Mouse (Mus musculus): ENCODE measurements around the gene Tpp1. TPM values are rescaled to one million over a fixed set of nuclear protein-coding genes. Genes with fewer than 3 reads are reported as not detected.
"Not testable (repeated sequence)": the region's sequence is repeated elsewhere in the genome, so short reads cannot be mapped to it uniquely, and the experiment has no call there.

Tpp1 gene
- total and polyA plus RNA-seq, 3 experiments, result 42.1 to 66.1 (median 50.3) TPM

DNA sequence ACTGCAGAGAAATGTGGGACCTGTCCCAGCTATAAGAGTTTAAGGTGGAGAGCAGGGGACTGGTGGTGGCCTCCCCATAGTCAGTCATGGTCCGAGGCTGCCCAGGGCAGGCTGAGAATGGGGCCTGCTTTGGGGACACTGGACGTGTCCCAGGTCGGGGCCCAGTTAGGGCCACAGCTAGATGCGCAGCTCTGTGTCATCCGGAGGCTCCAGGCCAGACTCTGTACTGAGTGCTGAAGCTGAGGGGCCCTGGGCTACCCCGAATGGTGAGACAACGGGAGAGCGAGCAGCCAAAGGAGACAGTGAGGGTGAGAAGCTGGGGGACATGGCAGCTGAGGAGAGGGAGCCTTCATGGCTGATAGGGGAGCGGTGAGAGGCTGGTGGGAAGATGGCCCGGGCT lies 1.2 kb upstream of the Tpp1 start:
- TF ChIP-seq CTCF (IDR thresholded peaks at IDR 0.05) (no peak), EP300 (IDR thresholded peaks at IDR 0.05; ENCODE audit: insufficient read depth, low read depth, low read length) (no peak), POLR2A (IDR thresholded peaks at IDR 0.05; ENCODE audit: insufficient read depth, low read depth, low read length) (no peak)
- H3K27ac ChIP-seq, result no peak overlapping the region
- peaks cover 3% of the 10 kb centered on the region for H3K4me1 ChIP-seq (ENCODE audit: control insufficient read depth, insufficient read depth, low read length)
- 91% methylated on average over 10 of the region's 10 CpGs for WGBS
- H3K4me3 ChIP-seq, result no peak overlapping the region
- no peaks in the 10 kb centered on the region for H3K36me3 ChIP-seq (ENCODE audit: control insufficient read depth, insufficient read depth, low read length)
- H3K9ac ChIP-seq (ENCODE audit: low read depth, low read length), result no peak overlapping the region
- no peaks in the 10 kb centered on the region for H3K79me2 ChIP-seq (replicated peaks; ENCODE audit: control insufficient read depth, insufficient read depth, low read length)
- no peaks in the 10 kb centered on the region for H3K27me3 ChIP-seq (ENCODE audit: control insufficient read depth, insufficient read depth, low read length)
- intact Hi-C loops (cut with DNase I), result no loop called here
- DNase-seq, result no peak

DNA sequence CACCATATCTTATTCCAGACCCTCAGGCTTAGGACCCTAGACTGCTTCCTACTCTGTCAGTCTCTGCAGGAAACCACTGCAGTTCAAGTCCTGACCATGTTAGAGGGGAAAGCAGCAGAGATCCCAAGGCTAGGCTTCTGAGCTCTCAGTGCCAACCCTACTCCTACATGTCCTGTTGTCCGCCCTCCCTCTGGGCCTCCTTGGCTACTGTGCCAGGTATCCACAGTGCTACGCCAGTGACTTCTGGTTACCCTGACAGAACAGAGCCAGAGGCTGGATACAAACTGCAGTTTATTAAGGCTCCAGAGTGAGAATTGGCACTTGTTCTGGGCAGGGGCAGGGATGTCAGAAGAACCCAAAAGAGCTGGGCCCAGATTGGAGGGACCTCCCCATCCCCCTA lies 681 bp upstream of the Tpp1 start:
- H3K27me3 ChIP-seq (ENCODE audit: control insufficient read depth, insufficient read depth, low read length), result no peaks in the 10 kb centered on the region
- H3K4me3 ChIP-seq, result no peak overlapping the region
- intact Hi-C loops (cut with DNase I), result no loop called here
- TF ChIP-seq POLR2A (IDR thresholded peaks at IDR 0.05; ENCODE audit: insufficient read depth, low read depth, low read length) (no peak), EP300 (IDR thresholded peaks at IDR 0.05; ENCODE audit: insufficient read depth, low read depth, low read length) (no peak)
- DNase-seq, result no peak
- H3K36me3 ChIP-seq (ENCODE audit: control insufficient read depth, insufficient read depth, low read length), result no peaks in the 10 kb centered on the region
- H3K4me1 ChIP-seq (ENCODE audit: control insufficient read depth, insufficient read depth, low read length), result peaks cover 3% of the 10 kb centered on the region
- no peak overlapping the region for H3K27ac ChIP-seq
- 77% methylated on average over 2 of the region's 2 CpGs for WGBS
- no peaks in the 10 kb centered on the region for H3K79me2 ChIP-seq (replicated peaks; ENCODE audit: control insufficient read depth, insufficient read depth, low read length)
- H3K9ac ChIP-seq (ENCODE audit: low read depth, low read length), result no peak overlapping the region

DNA sequence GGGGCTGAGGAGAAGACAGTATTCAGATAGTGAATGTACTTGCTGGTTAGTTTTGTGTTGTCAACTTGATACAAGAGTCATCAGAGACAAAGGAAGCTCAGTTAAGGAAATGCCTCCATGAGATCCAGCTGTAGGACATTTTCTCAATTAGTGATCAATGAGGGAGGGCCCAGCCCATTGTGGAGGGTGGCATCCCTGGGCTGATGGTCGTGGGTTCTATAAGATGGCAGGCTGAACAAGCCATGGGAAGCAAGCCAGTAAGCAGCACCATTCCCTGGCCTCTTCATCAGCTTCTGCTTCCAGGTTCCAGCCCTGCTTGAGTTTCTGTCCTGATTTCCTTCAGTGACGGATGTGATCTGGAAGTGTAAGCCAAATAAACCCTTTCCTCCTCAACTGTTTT lies 4.3 kb downstream of the Tpp1 start:
- no peak overlapping the region for H3K9ac ChIP-seq (ENCODE audit: low read depth, low read length)
- no peaks in the 10 kb centered on the region for H3K36me3 ChIP-seq (ENCODE audit: control insufficient read depth, insufficient read depth, low read length)
- H3K4me3 ChIP-seq, result no peak overlapping the region
- no peaks in the 10 kb centered on the region for H3K79me2 ChIP-seq (replicated peaks; ENCODE audit: control insufficient read depth, insufficient read depth, low read length)
- no peak overlapping the region for H3K27ac ChIP-seq
- intact Hi-C loops (cut with DNase I), result no loop called here
- peaks cover 7% of the 10 kb centered on the region for H3K4me1 ChIP-seq (ENCODE audit: control insufficient read depth, insufficient read depth, low read length)
- no peak for DNase-seq
- no peaks in the 10 kb centered on the region for H3K27me3 ChIP-seq (ENCODE audit: control insufficient read depth, insufficient read depth, low read length)
- WGBS, result 87% methylated on average over 2 of the region's 2 CpGs
- no peak for TF ChIP-seq CTCF (IDR thresholded peaks at IDR 0.05)
- no peak for TF ChIP-seq EP300 (IDR thresholded peaks at IDR 0.05; ENCODE audit: insufficient read depth, low read depth, low read length)
- TF ChIP-seq POLR2A (IDR thresholded peaks at IDR 0.05; ENCODE audit: insufficient read depth, low read depth, low read length), result no peak

DNA sequence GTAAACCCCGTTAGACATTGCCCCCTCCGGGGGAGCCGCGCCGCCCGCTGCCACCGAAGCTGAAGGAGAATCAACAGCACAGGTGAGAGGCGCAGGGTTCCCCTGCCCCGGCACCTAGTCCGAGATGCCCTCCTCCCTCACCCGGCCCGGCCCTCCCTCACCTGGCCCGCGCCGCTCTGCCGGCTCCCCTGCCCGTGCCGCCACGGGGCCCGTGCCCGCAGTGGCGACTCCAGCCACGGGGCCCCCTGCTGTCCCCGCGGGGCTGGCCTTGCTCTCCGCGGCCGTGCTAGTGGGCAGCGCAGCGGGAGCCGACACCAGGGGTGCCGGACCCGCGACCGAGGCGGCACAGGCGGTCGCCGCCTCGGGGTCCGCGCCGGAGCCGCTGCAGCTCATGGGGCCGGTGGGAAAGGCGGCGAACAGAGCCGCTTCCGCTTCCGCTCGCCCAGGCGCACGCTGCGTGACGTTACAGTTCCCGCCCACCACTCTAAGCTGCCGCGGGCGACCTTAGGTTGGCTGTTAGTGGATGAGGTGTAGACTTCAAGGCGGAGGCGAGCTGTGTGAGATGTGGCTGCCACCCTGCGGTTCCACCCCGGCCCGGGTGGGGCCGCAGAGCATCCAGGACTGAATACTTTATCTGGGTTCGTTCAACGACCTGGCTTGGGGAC lies 8.0 kb downstream of the Tpp1 start, which contains the start of gene Taf10:
Gene Taf10, minus strand, starts transcription at position 436 of the 665 bp plus-strand sequence.
- WGBS, result under 1% methylated on average over 60 of the region's 67 CpGs
- Histone ChIP-seq H3K4me1 (ENCODE audit: control insufficient read depth, insufficient read depth, low read length) (peaks cover 4% of the 10 kb centered on the region), H3K9ac (ENCODE audit: low read depth, low read length) (peak within 1 kb of the TSS; percentile 89), H3K36me3 (ENCODE audit: control insufficient read depth, insufficient read depth, low read length) (peaks cover 10% of the 10 kb centered on the region), H3K27ac (peak within 1 kb of the TSS; percentile 69), H3K27me3 (ENCODE audit: control insufficient read depth, insufficient read depth, low read length) (no peaks in the 10 kb centered on the region), H3K79me2 (replicated peaks; ENCODE audit: control insufficient read depth, insufficient read depth, low read length) (no peaks in the 10 kb centered on the region), H3K4me3 (peak within 1 kb of the TSS; percentile 85)
- peak; percentile 88 to 90 for DNase-seq
- intact Hi-C loops (cut with DNase I), result loop anchor here (2.0 kb wide), 1 partner anchor 43 kb away; the partner anchor contains the start of gene Dchs1
- peak; percentile 59 for TF ChIP-seq CTCF (IDR thresholded peaks at IDR 0.05)
- TF ChIP-seq EP300 (IDR thresholded peaks at IDR 0.05; ENCODE audit: insufficient read depth, low read depth, low read length), result peak; percentile 70; the same call in 1 of the 2 replicates
- TF ChIP-seq POLR2A (IDR thresholded peaks at IDR 0.05; ENCODE audit: insufficient read depth, low read depth, low read length), result peak; percentile 73

DNA sequence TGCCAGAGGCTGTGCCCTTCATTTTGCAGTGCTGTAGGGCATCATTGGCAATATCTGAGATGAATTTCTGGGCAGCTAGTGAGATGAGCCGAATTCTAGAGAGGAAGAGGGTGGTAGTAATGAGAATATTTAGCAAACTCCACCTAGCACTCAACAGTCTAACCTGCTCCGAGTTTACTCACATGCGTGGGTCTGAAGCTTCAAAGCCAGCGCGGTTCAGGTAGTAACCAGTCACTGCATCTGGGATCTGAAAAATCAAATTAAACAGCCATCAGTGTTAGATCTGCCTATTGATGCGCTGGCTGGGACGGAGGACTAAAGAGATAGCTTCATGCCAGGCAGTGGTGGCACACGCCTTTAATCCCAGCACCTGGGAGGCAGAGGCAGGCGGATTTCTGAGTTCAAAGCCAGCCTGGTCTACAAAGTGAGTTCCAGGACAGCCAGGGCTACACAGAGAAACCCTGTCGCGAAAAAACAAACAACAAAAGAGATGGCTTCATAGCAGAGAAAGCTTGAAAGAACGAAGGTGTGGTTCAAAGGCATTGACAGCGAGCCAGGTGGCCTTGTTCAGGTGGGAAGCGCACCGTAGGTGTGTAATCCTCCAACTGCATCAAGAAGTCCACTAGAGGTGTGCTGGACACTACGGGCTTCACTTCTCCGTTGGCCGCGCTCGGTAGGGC lies 8.6 kb downstream of the Tpp1 start:
- peak in 1 of 2 experiments; percentile 17 for DNase-seq
- TF ChIP-seq EP300 (IDR thresholded peaks at IDR 0.05; ENCODE audit: insufficient read depth, low read depth, low read length) (0 out of 2 replicates have a peak, but pooled peaks have one; percentile 10), POLR2A (IDR thresholded peaks at IDR 0.05; ENCODE audit: insufficient read depth, low read depth, low read length) (peak; percentile 61; the same call in 1 of the 2 replicates)
- peak overlapping the region; percentile 85 for H3K4me3 ChIP-seq
- H3K36me3 ChIP-seq (ENCODE audit: control insufficient read depth, insufficient read depth, low read length); H3K4me1 ChIP-seq (ENCODE audit: control insufficient read depth, insufficient read depth, low read length); intact Hi-C loops (cut with DNase I); H3K27me3 ChIP-seq (ENCODE audit: control insufficient read depth, insufficient read depth, low read length); H3K79me2 ChIP-seq (replicated peaks; ENCODE audit: control insufficient read depth, insufficient read depth, low read length): not testable (repeated sequence)
- H3K9ac ChIP-seq (ENCODE audit: low read depth, low read length), result peak overlapping the region; percentile 89
- peak overlapping the region; percentile 69 for H3K27ac ChIP-seq
- 27% methylated on average over 20 of the region's 20 CpGs for whole genome bisulfite sequencing

DNA sequence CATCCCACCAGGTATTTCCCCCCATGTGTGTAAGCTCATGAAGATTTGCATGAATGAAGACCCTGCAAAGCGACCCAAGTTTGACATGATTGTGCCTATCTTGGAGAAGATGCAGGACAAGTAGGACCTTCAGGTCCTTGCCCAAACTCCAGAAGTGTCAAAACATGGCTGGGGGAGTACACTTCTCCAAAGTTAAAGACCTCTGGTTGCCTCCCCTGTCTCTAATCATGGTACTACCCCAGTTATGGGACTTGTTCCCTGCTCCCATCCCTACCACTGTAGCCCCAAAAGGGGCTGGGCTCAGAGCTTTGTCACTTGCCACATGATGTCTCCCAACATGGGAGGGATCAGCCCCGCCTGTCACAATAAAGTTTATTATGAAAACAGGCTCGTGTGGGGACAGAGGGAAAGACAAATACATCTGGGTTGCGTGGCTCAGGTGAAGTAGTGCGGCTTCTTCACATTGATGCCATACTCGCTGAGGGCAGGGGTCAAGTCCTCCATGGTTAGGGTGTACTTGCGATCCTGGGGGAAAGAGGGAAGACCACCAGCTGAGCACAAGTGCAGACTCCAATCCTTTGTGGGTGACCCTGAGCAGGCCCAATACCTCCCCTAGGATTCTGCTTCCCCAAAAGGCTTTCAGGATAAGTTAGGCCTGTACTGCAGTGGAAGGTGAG lies 9.4 kb downstream of the Tpp1 start:
- not testable (repeated sequence) for H3K36me3 ChIP-seq (ENCODE audit: control insufficient read depth, insufficient read depth, low read length)

More for the DNA sequence above, 9.4 kb downstream of the Tpp1 start:
- H3K9ac ChIP-seq (ENCODE audit: low read depth, low read length); H3K27ac ChIP-seq; H3K79me2 ChIP-seq (replicated peaks; ENCODE audit: control insufficient read depth, insufficient read depth, low read length); H3K27me3 ChIP-seq (ENCODE audit: control insufficient read depth, insufficient read depth, low read length); H3K4me3 ChIP-seq; intact Hi-C loops (cut with DNase I); H3K4me1 ChIP-seq (ENCODE audit: control insufficient read depth, insufficient read depth, low read length): not testable (repeated sequence)
- 71% methylated on average over 7 of the region's 7 CpGs for WGBS
- DNase-seq, result peak in 1 of 2 experiments; percentile 23
